8 mouse cellular contexts compared by ENCODE assay signal in the genomic region with DNA sequence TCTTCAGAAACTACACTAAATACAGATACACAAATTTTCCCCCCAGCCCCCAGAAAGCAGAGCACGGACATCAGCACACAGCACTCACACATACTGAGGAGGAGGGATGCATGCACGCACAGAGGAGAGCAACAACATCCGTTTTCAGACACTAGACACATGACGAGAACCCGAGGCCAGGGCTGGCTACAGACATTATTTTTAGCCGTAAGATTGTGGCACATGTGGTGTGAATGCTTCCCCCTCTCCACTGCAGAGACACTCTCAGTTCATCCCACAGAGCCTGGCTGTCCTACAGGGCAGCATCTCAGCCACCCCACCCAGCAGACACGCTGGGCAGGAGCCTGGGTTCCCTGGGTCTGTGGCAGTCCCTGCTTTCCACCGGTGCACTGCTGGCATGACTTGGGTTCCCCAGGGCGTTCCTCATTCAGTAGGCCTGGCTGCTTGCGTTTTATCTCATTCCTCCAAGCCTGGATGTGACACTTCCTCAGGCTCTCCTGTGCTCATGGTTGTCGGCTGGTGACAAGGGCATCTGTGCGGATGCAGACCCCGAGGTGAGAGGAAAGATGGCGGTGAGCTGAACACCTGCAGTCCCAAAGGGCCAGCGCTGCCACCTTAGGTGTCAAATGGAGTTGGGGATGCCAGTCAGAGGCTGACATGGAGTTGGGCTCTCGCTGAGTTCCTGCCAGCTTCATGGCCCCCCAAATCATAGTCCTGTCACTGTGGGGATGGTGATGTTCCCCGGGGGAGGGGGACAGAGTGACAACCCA.
DNase-seq lines count a peak whose midpoint lies in the region; ATAC-seq and TF ChIP-seq lines count a peak whose summit lies in the region.

No protein-coding gene starts in this region.

- intact Hi-C loops in left cerebral cortex, adult 2 months (cut with DNase I): loop anchor here (5.0 kb wide), 1 partner anchor 251 kb away; no protein-coding TSS in a partner anchor

- H3K36me3 ChIP-seq in heart, embryonic 12.5 days: no peaks in the 10 kb centered on the region
- no peaks in the 10 kb centered on the region for H3K36me3 ChIP-seq in forebrain, embryonic 10.5 days (replicated peaks)
- H3K36me3 ChIP-seq in neural tube, embryonic 14.5 days (ENCODE audit: control insufficient read depth, insufficient read depth, low read length): no peaks in the 10 kb centered on the region

- no peak for TF ChIP-seq CTCF in left cerebral cortex, adult 2 months (IDR thresholded peaks at IDR 0.05)

- no peak for ATAC-seq in heart, embryonic 12.5 days (ENCODE audit: insufficient number of reproducible peaks, low FRiP score)
- peak; percentile 24; the same call in 1 of the 2 replicates for ATAC-seq in neural tube, embryonic 14.5 days (ENCODE audit: low read depth)

- peak overlapping the region; percentile 56; the same call in 1 of the 2 replicates for H3K4me2 ChIP-seq in heart, embryonic 12.5 days
- H3K4me2 ChIP-seq in neural tube, embryonic 14.5 days (ENCODE audit: low read depth, low read length): no peak overlapping the region

- 37% methylated on average over 17 of the region's 17 CpGs for WGBS in heart, embryonic 12.5 days
- WGBS in forebrain, embryonic 10.5 days: 62% methylated on average over 17 of the region's 17 CpGs
- WGBS in neural tube, embryonic 14.5 days: 45% methylated on average over 17 of the region's 17 CpGs

- peaks cover 21% of the 10 kb centered on the region for H3K4me1 ChIP-seq in heart, embryonic 12.5 days (replicated peaks)
- H3K4me1 ChIP-seq in forebrain, embryonic 10.5 days: peaks cover 22% of the 10 kb centered on the region
- H3K4me1 ChIP-seq in neural tube, embryonic 14.5 days (ENCODE audit: control insufficient read depth, insufficient read depth, low read length): peaks cover 21% of the 10 kb centered on the region

- no peaks in the 10 kb centered on the region for H3K27me3 ChIP-seq in heart, embryonic 12.5 days (replicated peaks)
- peaks cover 32% of the 10 kb centered on the region for H3K27me3 ChIP-seq in forebrain, embryonic 10.5 days (ENCODE audit: poor library complexity, severe bottlenecking)
- no peaks in the 10 kb centered on the region for H3K27me3 ChIP-seq in neural tube, embryonic 14.5 days (ENCODE audit: control insufficient read depth, insufficient read depth, low read length)

- peak overlapping the region; percentile 29 for H3K27ac ChIP-seq in heart, embryonic 12.5 days (ENCODE audit: poor library complexity, severe bottlenecking)
- peak overlapping the region; percentile 70 for H3K27ac ChIP-seq in forebrain, embryonic 10.5 days
- H3K27ac ChIP-seq in left cerebral cortex, adult 2 months: peak overlapping the region; percentile 75
- H3K27ac ChIP-seq in neural tube, embryonic 14.5 days (ENCODE audit: low read depth, low read length): peak overlapping the region; percentile 95

- DNase-seq in heart, postnatal 4 days: no peak
- no peak for DNase-seq in forebrain, embryonic 10.5 days (ENCODE audit: extremely low spot score, low spot score)
- peak in 1 of 2 experiments; percentile 26 for DNase-seq in left cerebral cortex, adult 2 months (ENCODE audit: extremely low spot score in 1 of 2, low spot score in 2 of 2)
- no peak for DNase-seq in lung, postnatal 25 days (ENCODE audit: low spot score)
- DNase-seq in cerebellum, adult 9-11 months: no peak
- DNase-seq in spleen, postnatal 10 days (ENCODE audit: low spot score in 2 of 2): no peak

- H3K4me3 ChIP-seq in heart, embryonic 12.5 days: no peak overlapping the region
- H3K4me3 ChIP-seq in forebrain, embryonic 10.5 days: no peak overlapping the region
- H3K4me3 ChIP-seq in left cerebral cortex, adult 2 months: no peak overlapping the region
- no peak overlapping the region for H3K4me3 ChIP-seq in neural tube, embryonic 14.5 days (ENCODE audit: low read depth, low read length)

- no peak overlapping the region for H3K9ac ChIP-seq in heart, embryonic 12.5 days
- no peak overlapping the region for H3K9ac ChIP-seq in neural tube, embryonic 14.5 days (replicated peaks; ENCODE audit: low read depth, low read length)

- H3K9me3 ChIP-seq in heart, embryonic 12.5 days (replicated peaks): 0 out of 2 replicates have a peak, but pooled peaks cover 3% of the 10 kb centered on the region
- no peaks in the 10 kb centered on the region for H3K9me3 ChIP-seq in forebrain, embryonic 10.5 days
- no peaks in the 10 kb centered on the region for H3K9me3 ChIP-seq in neural tube, embryonic 14.5 days (ENCODE audit: control insufficient read depth, low read length)

Comparison
In these comparisons a context has a peak if more than half of its experiments do, and no peak if none do; other contexts are left out.
1. H3K27ac ChIP-seq: peak in every context shown above with its lines; median percentile 95 in neural tube, embryonic 14.5 days; 75 in left cerebral cortex, adult 2 months; 70 in forebrain, embryonic 10.5 days; 29 in heart, embryonic 12.5 days.